Mouse (Mus musculus) ES-Bruce4 (cell line): Measurements from ENCODE around the gene Enthd1. TPM values are rescaled to one million over a fixed set of nuclear protein-coding genes. Genes with fewer than 3 reads are reported as not detected.

Experiments
- H3K27ac ChIP-seq: 2 replicates; pipeline ENCODE4 v1.5.1; 2012; ENCODE audit warnings: low read length, inconsistent platforms; ENCODE audit not compliant: insufficient read depth
- H3K27me3 ChIP-seq: 2 replicates; pipeline ENCODE4 v1.6.1; 2012; ENCODE audit warnings: mild to moderate bottlenecking, low read length, inconsistent platforms; ENCODE audit not compliant: control insufficient read depth, poor library complexity, insufficient read depth, severe bottlenecking
- H3K36me3 ChIP-seq: 2 replicates; pipeline ENCODE4 v1.6.1; 2012; ENCODE audit warnings: inconsistent platforms, mild to moderate bottlenecking, low read length, moderate library complexity; ENCODE audit not compliant: control insufficient read depth, poor library complexity, insufficient read depth, severe bottlenecking
- H3K4me1 ChIP-seq: one replicate; pipeline ENCODE4 v1.8.1; 2011; ENCODE audit warnings: low read length; ENCODE audit not compliant: control insufficient read depth, insufficient read depth
- H3K4me3 ChIP-seq: 2 replicates; pipeline ENCODE4 v1.5.1; 2011; ENCODE audit warnings: low read depth, mild to moderate bottlenecking, low read length
- H3K9ac ChIP-seq: 2 replicates; pipeline ENCODE4 v1.6.1; 2012; ENCODE audit warnings: low read depth, mild to moderate bottlenecking, inconsistent platforms; ENCODE audit not compliant: poor library complexity, severe bottlenecking
- H3K9me3 ChIP-seq: replicated peaks from 2 replicates; pipeline ENCODE4 v1.6.1; 2012; ENCODE audit warnings: mild to moderate bottlenecking, low read length, inconsistent platforms; ENCODE audit not compliant: control insufficient read depth, poor library complexity, insufficient read depth, severe bottlenecking
- CTCF ChIP-seq: IDR thresholded peaks from one replicate; pipeline ENCODE4 v1.8.1; 2011; ENCODE audit warnings: low read depth, low read length
- EP300 ChIP-seq: IDR thresholded peaks from 2 replicates; pipeline ENCODE4 v1.6.1; 2011; ENCODE audit warnings: low read depth, low read length; ENCODE audit not compliant: insufficient read depth
- POLR2A ChIP-seq: IDR thresholded peaks from one replicate; pipeline ENCODE4 v1.8.1; 2011; ENCODE audit warnings: low read length; ENCODE audit not compliant: insufficient read depth
- polyA plus RNA-seq: library from polyadenylated mRNA; stranded (reverse); fragments of >200 nt; gene quantifications from 2 replicates; pipeline ENCODE4 v1.2.4, GENCODE M21; 2011; ENCODE audit warnings: low read depth; ENCODE audit not compliant: missing spikeins, insufficient read depth, insufficient read length

Gene Enthd1
- polyA plus RNA-seq, 1 experiment: not detected

DNA sequence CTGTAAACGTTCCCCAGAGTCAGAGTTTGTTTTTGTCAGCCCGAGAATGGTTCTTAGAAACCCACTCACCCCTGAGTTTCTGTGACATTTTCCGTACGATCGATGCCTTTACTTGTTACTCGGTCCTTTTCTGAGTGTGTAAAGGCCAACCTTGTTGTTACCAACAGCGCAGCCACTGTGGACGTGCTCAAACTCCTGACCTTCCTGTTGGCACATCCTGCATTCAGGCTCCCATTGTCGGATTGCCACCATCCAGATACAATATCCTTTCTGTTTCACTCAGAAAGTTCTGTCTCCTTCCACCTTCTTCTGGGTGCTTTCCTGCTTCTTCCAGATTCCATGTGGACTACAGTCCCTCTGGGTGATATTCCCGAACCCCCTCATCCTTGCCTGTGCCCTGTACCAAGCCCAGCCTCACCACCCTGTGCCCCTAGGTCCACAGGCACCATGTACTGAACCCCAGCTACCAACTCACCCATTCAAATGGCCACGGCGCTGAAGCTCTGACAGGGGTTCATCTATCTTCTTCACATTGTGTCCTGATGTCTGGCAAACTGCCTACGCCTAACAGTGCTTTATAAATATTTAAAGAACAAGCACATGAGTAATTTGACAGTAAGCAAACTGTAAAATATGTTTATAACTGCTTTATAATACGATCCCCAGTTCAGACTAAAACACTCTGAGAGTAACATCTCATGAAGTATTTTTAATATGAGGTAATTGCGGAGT, 118.8 kb downstream of the Enthd1 start:
- Histone ChIP-seq H3K36me3 (no peaks in the 10 kb centered on the region), H3K27ac (no peak overlapping the region), H3K9ac (no peak overlapping the region), H3K27me3 (no peaks in the 10 kb centered on the region), H3K4me1 (no peaks in the 10 kb centered on the region), H3K9me3 (no peaks in the 10 kb centered on the region), H3K4me3 (no peak overlapping the region)
- TF ChIP-seq EP300 (no peak), CTCF (no peak), POLR2A (no peak)

DNA sequence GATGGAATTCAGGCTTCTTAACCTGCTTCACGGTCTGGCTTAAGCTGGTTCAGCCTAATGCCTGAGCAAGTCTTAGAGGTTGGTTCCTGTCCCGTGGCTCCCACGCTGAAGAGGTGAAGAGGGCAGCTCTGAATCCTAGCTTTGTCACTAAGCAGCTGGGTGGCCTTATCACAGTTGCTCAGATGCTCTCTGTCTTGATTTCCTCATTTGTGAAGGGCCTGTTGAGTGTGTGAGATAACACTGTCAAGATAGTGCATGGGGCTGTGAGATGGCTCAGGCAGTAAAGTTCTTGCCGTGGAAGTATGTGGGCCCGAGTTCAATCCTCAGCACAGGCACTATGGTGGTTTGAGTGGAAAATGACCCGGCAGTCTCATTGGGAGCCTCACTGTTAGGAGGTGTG, 124.8 kb downstream of the Enthd1 start:
- Histone ChIP-seq H3K36me3 (no peaks in the 10 kb centered on the region), H3K4me3 (no peak overlapping the region), H3K9ac (no peak overlapping the region), H3K27ac (no peak overlapping the region), H3K4me1 (no peaks in the 10 kb centered on the region), H3K27me3 (no peaks in the 10 kb centered on the region), H3K9me3 (no peaks in the 10 kb centered on the region)
- TF ChIP-seq CTCF (no peak), POLR2A (no peak), EP300 (no peak)

DNA sequence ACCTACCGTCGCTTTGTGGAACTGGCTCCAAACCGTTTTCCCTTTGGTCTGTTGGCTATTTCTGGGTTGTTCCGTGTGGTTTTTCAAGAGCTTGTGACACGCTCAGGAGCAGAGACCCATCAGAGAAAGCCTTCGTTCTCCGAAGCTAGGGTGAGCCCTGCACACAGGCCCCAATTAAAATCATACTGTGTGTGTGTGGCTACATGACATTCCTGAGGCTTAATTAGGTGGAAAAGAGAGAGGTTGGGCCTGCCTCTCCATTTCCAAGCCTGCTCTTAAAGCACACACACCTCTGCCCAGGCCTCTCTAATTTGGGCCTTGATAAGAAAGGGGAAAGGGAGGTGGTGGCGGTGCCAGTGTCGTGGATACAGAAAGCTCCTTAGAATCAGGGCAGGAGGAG, 126.5 kb downstream of the Enthd1 start:
- no peak overlapping the region for H3K4me3 ChIP-seq

DNA sequence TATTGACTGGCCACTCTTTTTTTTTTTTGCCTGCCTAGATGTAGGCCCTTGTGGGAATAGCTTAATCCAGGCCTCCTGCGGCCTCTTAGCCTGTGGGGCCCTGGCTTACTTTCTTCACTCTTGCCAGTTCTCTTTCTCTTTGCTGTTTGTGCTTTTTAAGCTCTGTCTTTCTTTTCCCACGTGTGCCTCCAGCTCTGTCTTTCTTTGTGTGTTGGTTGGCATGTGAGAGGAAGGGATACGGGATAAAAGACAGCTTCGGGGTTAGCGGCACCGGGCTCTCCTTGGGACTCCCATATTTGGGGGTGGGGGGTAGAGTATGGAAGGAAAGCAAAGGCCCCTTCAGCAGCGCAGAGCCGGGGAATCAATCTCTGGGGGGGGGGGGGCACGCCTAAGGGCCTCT, 127.0 kb downstream of the Enthd1 start:
- Histone ChIP-seq H3K27ac (no peak overlapping the region), H3K9me3 (no peaks in the 10 kb centered on the region), H3K9ac (no peak overlapping the region), H3K4me1 (no peaks in the 10 kb centered on the region), H3K4me3 (no peak overlapping the region), H3K27me3 (no peaks in the 10 kb centered on the region), H3K36me3 (no peaks in the 10 kb centered on the region)
- no peak for TF ChIP-seq EP300
- TF ChIP-seq CTCF: no peak
- no peak for TF ChIP-seq POLR2A

More for the DNA sequence above, 126.5 kb downstream of the Enthd1 start:
- TF ChIP-seq POLR2A (no peak), CTCF (no peak)
- H3K9me3 ChIP-seq: no peaks in the 10 kb centered on the region
- no peak overlapping the region for H3K27ac ChIP-seq
- H3K27me3 ChIP-seq: no peaks in the 10 kb centered on the region
- H3K9ac ChIP-seq: no peak overlapping the region
- H3K4me1 ChIP-seq: no peaks in the 10 kb centered on the region
- no peaks in the 10 kb centered on the region for H3K36me3 ChIP-seq

DNA sequence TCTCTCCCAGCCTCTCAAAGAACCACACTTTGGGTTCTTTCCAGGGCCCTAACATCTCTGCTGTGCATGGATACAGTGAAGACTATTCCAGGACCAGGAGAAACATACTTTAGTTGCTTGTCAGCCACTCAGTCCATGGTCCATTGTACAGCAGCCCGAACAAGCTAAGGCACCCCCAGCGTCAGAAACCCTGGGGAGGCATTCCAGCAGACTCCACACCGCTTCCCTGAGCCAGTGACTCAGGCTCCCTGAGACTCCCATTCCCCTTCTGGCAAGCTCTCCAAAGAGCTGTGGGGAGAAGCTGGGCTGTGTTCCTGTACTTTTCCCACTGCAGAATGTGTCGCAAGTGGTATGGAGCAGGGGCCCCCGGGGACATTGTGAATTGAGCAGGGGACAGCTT, 128.0 kb downstream of the Enthd1 start:
- Histone ChIP-seq H3K9me3 (no peaks in the 10 kb centered on the region), H3K27ac (no peak overlapping the region), H3K4me3 (no peak overlapping the region), H3K36me3 (no peaks in the 10 kb centered on the region), H3K27me3 (no peaks in the 10 kb centered on the region), H3K4me1 (no peaks in the 10 kb centered on the region), H3K9ac (no peak overlapping the region)
- no peak for TF ChIP-seq POLR2A
- TF ChIP-seq CTCF: no peak
- no peak for TF ChIP-seq EP300

DNA sequence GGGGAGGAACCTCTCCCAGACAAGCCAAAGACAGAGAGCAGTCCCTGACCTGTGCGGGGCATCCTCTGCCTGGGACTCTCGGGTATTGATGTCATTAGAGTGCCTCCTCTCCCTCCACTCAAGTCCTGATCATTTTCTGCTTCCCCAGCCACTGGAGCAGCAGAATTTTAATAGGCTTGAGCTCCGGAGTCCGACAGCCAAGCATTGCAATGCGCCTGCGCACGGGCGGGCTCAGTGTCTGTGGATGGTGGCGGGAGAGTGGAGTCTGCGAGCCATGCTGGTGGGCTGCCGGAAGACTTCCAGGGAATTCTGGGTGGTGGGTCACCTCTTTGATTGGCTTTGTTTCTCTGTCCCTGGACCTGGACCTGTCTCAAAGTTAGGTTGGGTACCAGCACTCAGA, 134.6 kb downstream of the Enthd1 start:
- Histone ChIP-seq H3K4me1 (no peaks in the 10 kb centered on the region), H3K27ac (no peak overlapping the region), H3K9me3 (no peaks in the 10 kb centered on the region), H3K9ac (no peak overlapping the region), H3K27me3 (no peaks in the 10 kb centered on the region), H3K36me3 (no peaks in the 10 kb centered on the region), H3K4me3 (no peak overlapping the region)
- TF ChIP-seq POLR2A: no peak
- TF ChIP-seq CTCF: no peak
- no peak for TF ChIP-seq EP300
